Mouse (Mus musculus) spleen, postnatal 4 days (tissue): Measurements from ENCODE around the gene 4931406C07Rik.

ENCODE experiments used
- DNase-seq, 2 experiments: peaks; one replicate each; pipeline ENCODE4 v3.0.0; 2022; ENCODE audit warnings: low spot score in 2 of 2

Gene 4931406C07Rik

GRCm38 (mm10) chr9:15239042-15239925 lies 67.0 kb downstream of the 4931406C07Rik start, which contains the start of gene Vstm5:
Gene Vstm5, plus strand, starts transcription at chr9:15239045.
- no peak for DNase-seq

- DNase-seq: no peak
These were observed 67.8 kb downstream of the 4931406C07Rik start for GRCm38 (mm10) chr9:15238297-15238990.

- DNase-seq: peak in 1 of 2 experiments; percentile 40
These were observed 68.5 kb downstream of the 4931406C07Rik start for GRCm38 (mm10) chr9:15237516-15238296.

- DNase-seq: peak in 1 of 2 experiments; percentile 41
These were observed 70.3 kb downstream of the 4931406C07Rik start for GRCm38 (mm10) chr9:15235986-15236385.

GRCm38 (mm10) chr9:15233604-15234003 lies 72.6 kb downstream of the 4931406C07Rik start:
- peak in 1 of 2 experiments; percentile 30 for DNase-seq
